Mouse (Mus musculus) liver, adult 2 months (tissue): ENCODE data around the gene Akap9.

Experiments
- CTCF ChIP-seq: fragments of 200-500 bp; IDR thresholded peaks from 2 replicates; pipeline ENCODE4 v1.5.1; 2011; ENCODE audit warnings: low read depth, low read length, control low read depth
- POLR2A ChIP-seq: fragments of 200-500 bp; IDR thresholded peaks from 2 replicates; pipeline ENCODE4 v1.6.1; 2011; ENCODE audit warnings: low read length, control low read depth; ENCODE audit not compliant: insufficient read depth; ENCODE audit errors: extremely low read depth

DNA sequence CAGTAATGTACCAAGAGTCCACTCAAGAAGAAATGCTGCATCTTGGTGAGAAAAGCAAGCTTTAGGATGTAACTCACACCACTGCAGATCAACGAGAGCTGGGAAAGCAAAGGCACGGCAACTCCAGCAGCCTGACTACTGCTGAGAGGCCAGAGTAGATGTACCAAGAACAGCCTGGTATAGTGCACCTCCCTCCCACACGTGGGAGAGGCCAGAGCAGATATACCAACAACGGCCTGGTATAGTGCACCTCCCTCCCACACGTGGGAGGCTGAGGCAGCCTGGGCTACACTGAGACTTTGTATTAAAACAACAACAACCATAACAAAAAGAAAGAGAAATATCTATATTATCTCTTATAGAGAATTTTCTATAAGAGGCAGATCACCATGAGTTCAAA, 160.3 kb downstream of the Akap9 start:
- TF ChIP-seq POLR2A (no peak), CTCF (no peak)
